Mouse (Mus musculus): ENCODE data around the gene Wdr70. TPM values are rescaled to one million over a fixed set of nuclear protein-coding genes. Genes with fewer than 3 reads are reported as not detected.

The Wdr70 gene
- total RNA-seq, 2 experiments from 2014 or later, result 17.7 to 18.4 TPM

DNA sequence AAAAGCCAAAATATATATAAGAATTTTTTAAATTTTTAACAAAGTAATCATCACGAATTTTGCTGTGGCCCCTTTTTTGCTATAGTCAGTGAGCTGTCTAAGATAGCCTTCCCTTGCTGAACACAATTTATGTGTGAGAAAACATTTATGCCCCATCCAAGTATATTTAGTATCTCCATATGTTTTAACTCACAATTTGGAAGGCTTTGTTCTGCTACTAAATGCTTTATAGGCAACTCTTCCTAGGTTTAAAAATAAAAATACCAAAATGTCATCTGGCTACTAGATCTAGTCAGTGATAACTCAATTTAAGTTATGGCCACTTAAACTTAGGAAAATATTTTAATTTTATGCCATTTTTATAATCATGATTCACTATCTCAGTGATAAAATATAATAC, 142.1 kb downstream of the Wdr70 start:
- intact Hi-C loops (cut with DNase I), result no loop called here
- no peak for DNase-seq (ENCODE audit: low spot score)

DNA sequence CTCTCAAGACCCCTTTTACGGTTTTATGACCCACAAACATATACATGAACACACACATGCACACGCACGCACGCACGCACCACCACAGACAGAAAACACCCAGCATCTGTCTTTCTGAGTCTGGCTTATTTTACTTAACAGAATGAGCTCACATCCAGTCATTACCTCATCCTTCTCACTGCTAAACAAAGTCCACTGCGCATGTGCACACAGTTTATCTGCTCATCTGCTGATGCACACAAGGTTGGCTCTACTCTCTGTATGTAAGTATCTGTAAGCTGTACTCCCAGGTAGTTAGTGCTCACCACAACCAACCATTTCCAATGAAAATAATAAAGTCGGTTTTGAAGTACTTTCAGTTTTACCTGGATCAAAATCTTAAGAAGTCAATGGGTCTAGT, 148.4 kb downstream of the Wdr70 start:
- intact Hi-C loops (cut with DNase I), result no loop called here
- DNase-seq (ENCODE audit: low spot score), result no peak

DNA sequence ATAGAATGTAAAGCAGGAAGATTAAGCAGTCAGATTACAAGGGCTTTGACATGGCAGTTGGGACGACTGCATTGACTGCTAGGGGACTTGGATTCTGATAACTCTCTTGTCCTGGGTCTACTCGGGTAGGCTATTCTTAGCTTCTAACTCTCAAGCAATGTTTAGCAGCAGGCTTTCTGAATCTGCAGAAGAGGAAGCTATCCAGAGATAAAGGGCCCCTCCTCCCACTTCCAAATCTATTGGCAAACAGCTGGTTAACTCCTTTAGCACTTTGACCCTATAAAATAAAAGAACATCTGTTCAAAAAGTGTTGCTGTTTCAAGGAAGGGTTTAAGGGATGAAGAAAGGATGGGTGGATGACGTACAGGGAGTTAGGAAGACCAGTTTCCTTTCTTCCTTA, 157.3 kb downstream of the Wdr70 start:
- no peak for DNase-seq (ENCODE audit: low spot score)
- intact Hi-C loops (cut with DNase I), result no loop called here

DNA sequence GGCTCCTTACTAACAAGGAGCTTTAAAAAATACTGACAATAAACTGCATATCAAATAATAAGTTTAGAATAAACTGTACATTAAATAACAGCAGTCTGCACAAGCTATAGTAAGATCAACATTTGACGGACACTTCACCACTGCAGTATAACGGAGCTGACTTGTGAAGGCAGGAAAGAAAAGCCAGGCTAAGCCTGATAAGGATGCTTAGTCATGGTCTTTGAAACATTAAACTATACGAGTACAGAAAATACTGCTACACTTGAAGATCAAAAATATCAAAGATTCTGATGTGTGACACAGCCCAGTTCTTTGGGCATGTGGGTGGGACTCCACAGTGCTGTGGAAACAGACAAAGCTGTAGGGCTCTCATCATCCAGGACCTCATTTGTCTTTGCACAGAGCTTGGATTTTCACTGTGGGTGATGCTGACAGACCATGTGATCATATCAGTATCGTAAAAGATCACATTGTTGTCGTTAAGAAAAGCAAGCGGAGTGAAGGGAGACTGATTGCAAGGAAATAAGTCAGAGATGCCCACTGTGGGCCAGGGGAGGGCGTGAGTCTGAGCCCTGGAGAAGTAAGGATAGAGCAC, 163.3 kb downstream of the Wdr70 start:
- intact Hi-C loops (cut with DNase I), result no loop called here

DNA sequence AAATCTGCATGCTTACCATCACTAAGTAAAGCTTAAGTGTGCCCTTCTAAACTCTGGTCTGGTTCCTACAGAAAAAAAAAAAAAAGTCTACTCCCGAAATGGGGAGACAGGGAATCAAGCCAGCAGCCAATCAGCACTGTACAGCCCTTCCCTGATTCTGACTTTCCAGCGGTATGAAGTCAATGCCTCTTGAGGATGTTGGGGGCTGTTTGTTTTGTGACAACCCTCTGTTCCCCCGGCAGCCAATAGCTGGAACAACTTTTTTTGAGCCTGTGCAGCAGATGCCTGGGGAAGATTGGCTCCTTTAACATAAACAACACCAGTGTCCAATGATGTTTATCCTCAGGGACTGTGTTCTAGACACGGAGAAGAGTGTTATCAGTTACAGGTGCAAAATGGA, 164.4 kb downstream of the Wdr70 start:
- DNase-seq (ENCODE audit: low spot score), result no peak
- intact Hi-C loops (cut with DNase I), result no loop called here

More for the DNA sequence above, 163.3 kb downstream of the Wdr70 start:
- no peak for DNase-seq (ENCODE audit: low spot score)

DNA sequence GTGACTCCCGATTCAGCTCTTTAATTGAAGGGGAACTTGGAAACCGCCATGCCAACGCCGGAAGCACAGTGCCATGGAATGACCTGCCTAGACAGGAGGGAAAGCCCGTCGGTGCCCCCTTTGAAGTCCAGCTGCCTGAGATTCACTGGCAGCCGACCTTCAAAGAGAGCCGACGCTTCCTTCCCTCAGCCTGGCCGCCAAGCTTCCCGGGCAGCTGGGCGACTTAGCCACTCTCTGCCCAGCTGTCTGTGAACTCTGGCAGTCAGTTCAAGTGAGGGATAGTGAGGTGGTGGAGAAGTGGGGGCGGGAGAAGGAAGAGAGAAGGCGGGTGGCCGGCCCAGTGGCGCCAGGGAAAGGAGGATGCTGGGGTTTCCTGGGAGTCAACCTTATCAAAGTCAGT, 164.9 kb downstream of the Wdr70 start:
- intact Hi-C loops (cut with DNase I), result no loop called here
- peak; percentile 4 for DNase-seq (ENCODE audit: low spot score)

DNA sequence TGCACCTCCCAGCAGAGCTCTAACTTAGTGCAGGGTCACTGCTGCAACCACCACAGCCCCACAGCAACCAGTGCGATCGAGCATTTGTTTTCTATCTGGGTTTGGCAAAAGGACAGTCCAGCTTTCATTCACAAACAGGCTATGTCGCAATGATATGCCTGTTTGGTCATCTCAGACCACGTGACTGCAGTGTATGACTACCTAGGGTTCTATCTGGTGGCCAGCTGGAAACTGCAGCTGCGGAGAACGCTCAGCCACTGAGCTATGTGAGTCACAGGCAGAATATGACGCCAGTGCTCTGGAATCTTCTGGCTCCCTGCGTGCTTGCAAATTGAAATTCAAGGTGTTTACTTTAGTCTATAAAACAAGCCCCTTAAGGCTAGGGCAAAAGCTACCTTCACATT, 167.4 kb downstream of the Wdr70 start:
- peak; percentile 66 for DNase-seq (ENCODE audit: low spot score)
- intact Hi-C loops (cut with DNase I), result no loop called here

DNA sequence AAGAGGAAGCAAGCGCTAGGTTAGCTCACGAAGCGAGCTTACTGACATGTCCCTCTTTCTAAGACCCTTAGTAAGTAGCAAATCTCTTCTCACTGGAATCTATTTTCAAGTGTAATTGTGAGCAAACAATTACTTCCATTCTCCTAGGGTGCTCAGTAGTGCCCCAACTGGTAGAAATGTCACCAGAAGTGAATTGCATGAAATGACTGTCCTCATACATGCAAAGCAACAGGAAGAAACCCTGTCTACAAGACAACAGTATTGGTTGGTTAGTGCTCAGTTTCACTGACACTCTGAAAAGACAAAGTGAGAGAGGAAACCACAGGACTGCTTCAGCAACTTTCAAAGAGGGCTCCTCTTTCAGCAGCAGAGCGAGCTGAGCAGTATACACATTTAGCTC, 173.6 kb downstream of the Wdr70 start:
- intact Hi-C loops (cut with DNase I), result no loop called here
- DNase-seq (ENCODE audit: low spot score), result no peak

DNA sequence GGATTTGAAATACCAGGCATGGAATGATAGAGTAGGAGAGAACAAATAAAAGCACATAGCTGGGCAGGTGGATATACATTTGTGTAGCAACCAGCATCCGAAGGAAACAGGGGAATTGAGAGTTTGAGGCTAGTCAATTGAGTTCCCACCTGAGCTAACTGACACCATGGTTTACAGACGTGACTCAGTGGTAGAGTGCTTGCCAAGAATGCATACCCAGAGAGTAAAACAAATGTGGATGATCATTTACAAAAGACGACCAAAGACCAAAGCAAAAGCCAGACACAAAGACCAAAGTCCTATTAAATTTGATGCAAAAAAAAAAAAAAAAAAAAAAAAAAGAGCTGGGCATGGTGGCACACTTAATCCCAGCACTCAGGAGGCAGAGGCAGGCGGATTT, 175.7 kb downstream of the Wdr70 start:
- intact Hi-C loops (cut with DNase I), result no loop called here
- no peak for DNase-seq (ENCODE audit: low spot score)

DNA sequence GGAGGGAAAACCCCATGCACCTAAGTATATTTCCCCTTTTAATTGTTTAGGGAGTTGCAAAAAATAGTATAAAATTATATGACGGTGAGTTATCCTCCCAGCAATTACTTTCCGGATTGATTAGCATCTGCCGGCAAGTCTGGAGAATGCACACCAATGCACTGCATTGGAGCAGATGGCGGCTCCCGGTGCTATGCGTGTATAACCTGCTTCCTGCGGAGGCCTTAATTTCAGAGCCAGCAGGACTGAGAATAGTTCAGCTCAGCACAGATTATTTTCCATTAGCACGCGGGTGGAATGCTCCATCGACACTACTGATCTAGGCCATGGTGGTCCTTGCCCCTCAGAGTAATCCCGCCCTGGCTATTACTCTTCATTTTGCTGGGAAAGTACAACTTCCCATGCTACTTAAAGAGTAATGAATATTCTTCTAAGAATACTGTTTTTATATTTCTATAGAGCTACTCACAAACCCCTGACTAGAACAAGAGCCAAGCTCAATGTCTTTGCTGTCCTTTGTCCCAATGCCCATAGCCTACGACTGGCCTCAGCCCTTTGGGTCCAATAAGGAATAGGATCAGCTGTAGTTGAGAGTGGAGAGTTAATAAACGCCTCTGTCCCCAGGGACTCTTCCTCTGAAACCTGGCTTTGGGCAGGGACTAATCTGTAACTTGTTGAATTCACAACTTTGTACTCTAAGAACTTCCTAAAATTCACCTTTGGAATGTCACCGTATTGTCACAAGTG, 176.5 kb downstream of the Wdr70 start:
- intact Hi-C loops (cut with DNase I), result no loop called here
- no peak for DNase-seq (ENCODE audit: low spot score)

DNA sequence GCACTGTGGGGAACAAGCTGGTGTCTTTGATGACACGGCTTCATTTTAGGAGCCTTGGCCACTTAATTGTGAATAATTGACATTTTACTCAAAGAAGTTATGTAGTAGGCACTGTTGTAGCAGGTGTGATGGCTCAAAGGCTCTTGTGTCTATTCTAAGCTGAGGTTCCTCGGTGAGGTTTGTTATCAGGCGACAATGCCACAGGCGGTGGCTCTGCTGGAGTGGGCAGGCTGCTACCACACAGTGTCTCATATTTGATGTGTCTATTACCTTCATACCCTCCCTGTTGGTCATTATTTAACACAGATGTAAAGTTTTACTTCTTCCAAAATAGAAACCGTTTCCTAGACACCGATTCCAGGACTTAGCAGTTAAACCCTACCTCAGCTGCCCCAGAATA, 177.9 kb downstream of the Wdr70 start:
- intact Hi-C loops (cut with DNase I), result no loop called here
- DNase-seq (ENCODE audit: low spot score), result no peak

DNA sequence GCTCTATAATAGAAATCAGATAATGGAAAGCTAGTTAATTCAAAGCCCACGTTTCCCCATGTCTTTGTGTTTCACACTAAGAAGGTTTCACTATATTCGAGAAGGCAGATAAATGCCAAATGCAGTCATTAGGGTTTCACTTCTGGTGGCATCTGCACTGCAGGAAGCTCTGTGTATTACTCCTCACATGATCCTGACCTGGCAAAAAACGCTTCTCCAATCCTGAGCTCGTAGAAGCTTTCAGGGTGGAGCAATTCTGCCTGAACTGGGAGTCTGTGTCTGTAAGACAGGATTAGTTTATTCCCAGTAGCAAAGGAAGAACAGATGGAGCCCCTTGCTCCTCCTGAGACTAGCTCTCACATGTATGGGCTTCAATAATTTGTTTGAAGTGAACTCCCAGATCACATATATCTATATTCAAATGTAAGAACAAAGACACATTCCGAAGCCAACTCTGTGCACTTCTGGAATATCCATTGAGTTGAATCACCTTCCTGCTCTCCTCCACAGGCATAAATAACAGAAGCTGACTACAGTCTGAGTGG, 192.4 kb downstream of the Wdr70 start:
- intact Hi-C loops (cut with DNase I), result no loop called here
- no peak for DNase-seq (ENCODE audit: low spot score)

DNA sequence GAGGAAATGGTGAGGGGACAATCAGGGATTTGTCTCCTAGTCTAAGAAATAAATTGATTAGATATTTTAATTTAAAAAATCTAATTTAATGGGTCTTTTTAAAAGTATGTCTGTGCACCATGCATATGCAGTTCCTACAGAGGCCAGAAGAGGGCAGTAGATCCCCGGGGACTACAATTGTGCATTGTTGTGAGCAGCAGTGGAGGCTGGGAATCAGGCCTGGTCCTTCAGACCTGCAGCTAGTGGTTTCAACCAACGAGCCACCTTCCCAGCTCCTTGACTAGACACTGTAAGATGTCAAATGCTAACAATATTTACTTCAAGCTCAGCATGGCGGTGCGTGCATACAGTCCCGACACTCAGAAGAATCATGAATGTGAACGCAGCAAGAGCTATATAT, 199.7 kb downstream of the Wdr70 start:
- DNase-seq (ENCODE audit: low spot score), result no peak
- intact Hi-C loops (cut with DNase I), result no loop called here

DNA sequence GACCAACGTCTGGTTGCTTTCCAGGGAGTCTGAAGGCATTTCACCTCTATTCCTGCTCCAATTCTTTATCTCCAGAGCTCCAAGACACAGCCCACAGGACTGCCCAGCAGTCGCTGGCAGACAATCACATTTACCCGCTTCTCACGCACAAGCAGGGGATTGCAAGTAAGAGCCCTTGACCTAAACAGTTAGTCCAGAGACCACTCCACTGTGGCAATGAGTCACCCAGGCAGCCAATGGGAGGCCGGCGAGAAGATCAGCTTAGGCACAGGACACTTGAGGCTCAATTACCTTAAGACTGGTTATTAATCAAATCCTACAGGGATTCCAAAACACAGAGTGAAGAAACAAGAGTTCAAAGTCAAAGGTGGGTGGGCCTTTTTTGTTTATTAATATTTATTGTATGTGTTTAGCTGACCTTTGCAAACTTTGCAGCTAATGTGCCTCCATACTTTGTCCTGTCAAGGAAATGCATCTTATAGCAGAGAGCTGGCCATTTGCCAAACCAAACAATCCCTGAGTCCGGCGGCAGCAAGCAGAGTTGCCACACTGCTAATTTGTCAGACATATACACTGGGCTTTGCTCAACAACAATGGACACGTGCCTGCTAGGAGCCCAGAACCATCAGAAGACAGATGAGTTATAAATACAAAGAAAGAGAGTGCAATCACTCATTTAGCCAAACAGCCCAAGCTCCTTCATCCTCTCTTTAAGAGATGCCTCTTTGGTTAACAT, 207.3 kb downstream of the Wdr70 start:
- no peak for DNase-seq (ENCODE audit: low spot score)
- intact Hi-C loops (cut with DNase I), result no loop called here

DNA sequence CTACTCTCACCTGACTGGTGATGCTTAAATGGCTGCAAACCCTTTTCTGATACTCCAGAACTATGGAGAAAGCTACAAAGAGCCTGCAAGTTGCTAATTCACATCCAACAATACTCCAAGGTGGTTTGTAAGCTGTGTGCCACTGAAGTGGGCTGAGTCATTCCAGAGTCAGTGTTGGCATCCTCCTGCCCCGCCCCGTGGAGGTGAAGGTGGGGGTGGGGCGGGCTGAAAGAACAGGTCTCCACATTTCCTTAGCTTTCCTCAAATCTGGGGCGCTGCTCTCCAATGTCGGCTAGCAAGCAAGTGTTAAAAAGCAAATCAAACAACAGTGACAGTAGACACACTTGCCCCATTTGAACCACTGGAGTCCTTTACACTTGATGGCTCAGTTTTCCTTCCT, 208.7 kb downstream of the Wdr70 start:
- DNase-seq (ENCODE audit: low spot score), result no peak
- intact Hi-C loops (cut with DNase I), result no loop called here

DNA sequence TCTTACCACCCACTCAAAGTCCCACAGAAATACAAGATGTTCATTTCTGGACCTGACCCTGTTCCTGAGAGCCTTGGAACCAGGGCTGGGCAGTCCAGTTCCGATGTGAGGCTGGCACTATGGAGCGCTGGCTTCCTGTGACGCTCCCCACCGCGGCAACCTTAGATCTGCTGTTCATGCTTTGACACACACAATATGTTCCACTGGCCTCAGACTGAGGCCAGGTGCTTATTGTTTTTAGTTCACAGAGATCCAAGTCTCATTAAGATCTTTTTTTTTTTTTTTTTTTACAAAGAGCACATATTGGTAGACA, 209.7 kb downstream of the Wdr70 start:
- no peak for DNase-seq (ENCODE audit: low spot score)
- intact Hi-C loops (cut with DNase I), result no loop called here

DNA sequence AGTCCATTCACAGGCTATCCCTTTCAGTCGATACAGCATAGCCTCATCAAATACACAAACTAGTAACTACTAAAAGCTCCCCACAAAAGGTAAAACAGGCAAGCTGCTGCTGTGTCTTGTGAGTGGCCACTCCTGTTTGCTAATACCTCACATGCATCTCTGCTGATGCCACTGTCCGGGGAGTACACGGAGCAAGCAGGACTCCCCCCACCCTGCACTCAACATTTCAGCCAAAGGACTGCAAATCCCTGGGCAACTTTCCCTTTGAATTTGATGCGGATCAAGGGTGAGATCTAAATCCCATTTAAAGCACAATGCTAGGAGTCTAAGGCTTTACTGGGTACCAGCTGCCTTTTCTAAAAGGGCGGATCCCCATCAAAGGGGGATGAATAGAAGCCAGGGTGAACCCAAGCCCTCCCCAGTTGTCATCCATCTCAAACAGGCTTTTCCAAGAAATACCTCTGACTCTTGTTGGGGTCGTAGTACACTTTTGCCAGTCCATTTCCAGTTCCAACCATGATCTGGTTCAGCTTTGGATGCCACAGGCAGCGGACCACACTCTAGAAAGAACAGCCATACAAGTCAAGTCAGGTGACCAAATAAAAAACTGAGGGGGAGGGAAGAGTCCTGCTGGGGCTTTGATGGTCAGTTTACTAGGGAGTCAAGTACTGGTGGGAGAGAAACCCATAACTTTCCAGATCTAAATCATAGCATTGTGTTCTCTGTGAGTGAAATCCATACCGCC, 210.2 kb downstream of the Wdr70 start:
- DNase-seq (ENCODE audit: low spot score), result no peak
- intact Hi-C loops (cut with DNase I), result no loop called here

DNA sequence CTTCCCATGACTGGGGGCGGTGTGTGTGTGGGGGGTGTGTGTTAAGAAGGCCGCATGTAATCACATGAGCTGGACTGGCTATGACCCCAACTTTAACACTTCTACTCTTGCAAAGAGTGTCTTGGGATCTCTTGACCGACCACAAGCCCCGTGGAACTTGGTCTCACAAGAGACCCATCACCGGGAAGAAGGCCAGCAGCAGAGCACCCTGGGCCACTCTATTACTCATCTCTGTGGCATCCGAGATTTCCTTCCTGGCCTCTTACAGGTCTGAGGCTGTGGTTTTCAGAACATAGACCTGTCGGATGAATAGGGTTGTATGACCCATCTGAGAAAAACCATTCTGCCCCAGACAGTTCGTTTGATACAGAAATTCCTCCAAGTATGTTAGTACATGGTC, 212.4 kb downstream of the Wdr70 start:
- intact Hi-C loops (cut with DNase I), result no loop called here
- DNase-seq (ENCODE audit: low spot score), result no peak

DNA sequence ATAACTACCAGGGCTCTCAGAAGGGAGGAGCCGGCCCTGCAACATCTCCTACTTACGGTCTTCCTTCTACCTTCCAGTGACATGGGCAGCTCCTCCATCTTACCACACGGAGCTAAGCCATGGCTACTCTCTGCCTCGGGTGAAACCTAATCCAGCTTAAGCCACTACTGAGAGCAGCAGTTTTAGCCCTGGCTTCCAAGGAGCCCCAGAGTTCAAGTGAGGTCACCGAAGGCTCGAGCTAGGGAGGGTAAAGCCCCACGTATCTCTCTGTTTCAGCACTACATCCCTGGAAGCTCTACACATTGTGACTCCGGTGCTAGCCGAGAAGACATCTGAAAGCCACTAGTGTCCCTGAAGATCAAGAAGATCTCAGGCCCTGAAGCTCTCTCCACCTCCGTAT, 213.9 kb downstream of the Wdr70 start:
- DNase-seq (ENCODE audit: low spot score), result no peak
- intact Hi-C loops (cut with DNase I), result no loop called here

DNA sequence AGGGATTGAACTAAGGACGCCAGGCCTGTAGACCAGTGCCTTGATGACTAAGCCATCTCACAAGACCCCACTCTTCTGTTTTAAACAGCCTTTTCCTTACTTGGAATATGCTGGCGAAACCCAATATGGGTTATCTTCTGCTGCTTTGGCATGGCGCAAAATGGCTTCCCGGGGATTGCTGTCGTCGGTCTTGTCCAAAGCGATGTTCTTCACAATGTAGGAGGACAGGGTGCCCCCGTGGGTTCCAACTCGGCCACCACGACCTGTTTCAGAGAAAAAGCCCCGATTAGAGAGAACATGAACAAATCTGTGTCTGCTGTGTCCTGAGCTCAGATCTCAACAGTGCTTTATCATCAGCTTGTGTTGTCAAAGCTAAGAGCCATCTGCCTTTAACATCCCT, 214.8 kb downstream of the Wdr70 start:
- intact Hi-C loops (cut with DNase I), result no loop called here

DNA sequence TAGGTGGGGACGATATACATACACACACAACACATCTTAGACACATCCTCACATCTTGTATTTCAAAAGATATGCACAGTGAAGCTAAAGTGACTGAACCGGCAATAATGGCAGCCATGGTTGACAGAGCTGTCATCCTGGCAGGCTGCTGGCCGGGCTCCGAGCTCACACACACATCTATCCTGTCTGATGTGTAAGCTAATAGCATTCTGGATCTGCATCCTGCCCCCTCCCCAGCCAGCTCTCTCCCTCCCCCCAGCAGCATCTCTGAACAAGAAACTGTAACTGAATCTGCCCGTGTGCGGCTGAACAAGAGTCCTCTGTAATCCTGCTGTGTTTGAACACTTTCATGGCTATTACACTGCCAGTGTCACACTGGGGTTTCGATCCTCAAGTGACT, 219.1 kb downstream of the Wdr70 start:
- no peak for DNase-seq (ENCODE audit: low spot score)
- intact Hi-C loops (cut with DNase I), result no loop called here

More for the DNA sequence above, 214.8 kb downstream of the Wdr70 start:
- DNase-seq (ENCODE audit: low spot score), result no peak
